Mouse (Mus musculus) megakaryocyte-erythroid progenitor cell, adult 5-6 weeks (primary cell): Measurements from ENCODE around the gene Sema4b. TPM values are rescaled to one million over a fixed set of nuclear protein-coding genes. Genes with fewer than 3 reads are reported as not detected.

Experiments
- ATAC-seq: replicated peaks from 2 replicates; pipeline ENCODE4 v1.8.0; 2016; ENCODE audit warnings: mild to moderate bottlenecking, inconsistent platforms; ENCODE audit not compliant: severe bottlenecking, poor library complexity, low FRiP score, low TSS enrichment
- total RNA-seq, 2 experiments: library from RNA; stranded (forward) in 1 of 2; stranded (reverse) in 1 of 2; fragments of 200-1000, 215-1000 nt in 1 of 2; fragments of >200 nt in 1 of 2; fragmentation: Nextera tagmentation in 1 of 2; gene quantifications; 2 replicates each; pipeline ENCODE4 v1.2.3; 2014 to 2017

Gene Sema4b
- total RNA-seq, 2 experiments from 2014 or later, result 3.4 to 8.3 TPM

- no peak for ATAC-seq
Measured at GRCm38 (mm10) chr7:80246859-80247258, 60.2 kb downstream of the Sema4b start.

- no peak for ATAC-seq
Measured at GRCm38 (mm10) chr7:80252437-80252836, 65.8 kb downstream of the Sema4b start.

GRCm38 (mm10) chr7:80252886-80253285 is 66.2 kb downstream of the Sema4b start:
- peak; percentile 57 for ATAC-seq

GRCm38 (mm10) chr7:80255981-80256380 is 69.3 kb downstream of the Sema4b start:
- ATAC-seq, result no peak

GRCm38 (mm10) chr7:80257706-80258105 is 71.1 kb downstream of the Sema4b start:
- ATAC-seq, result no peak

- ATAC-seq, result peak; percentile 79
Measured at GRCm38 (mm10) chr7:80260625-80261371, 74.2 kb downstream of the Sema4b start, which contains the start of gene Ngrn. Gene Ngrn (plus strand): TSS chr7:80261215.

GRCm38 (mm10) chr7:80261372-80261990 is 74.8 kb downstream of the Sema4b start:
- peak; percentile 53 for ATAC-seq

- ATAC-seq, result no peak
Measured at GRCm38 (mm10) chr7:80264606-80265005, 78.0 kb downstream of the Sema4b start.

GRCm38 (mm10) chr7:80267764-80268163 is 81.1 kb downstream of the Sema4b start:
- ATAC-seq, result no peak

GRCm38 (mm10) chr7:80268897-80269750 is 82.5 kb downstream of the Sema4b start, which contains the start of gene Vps33b:
Gene Vps33b (plus strand): TSS chr7:80269649.
- peak; percentile 94 for ATAC-seq

GRCm38 (mm10) chr7:80269751-80270255 is 83.2 kb downstream of the Sema4b start:
- peak; percentile 49 for ATAC-seq

GRCm38 (mm10) chr7:80273456-80273855 is 86.8 kb downstream of the Sema4b start:
- no peak for ATAC-seq

Other genes starting within 250 kb of the Sema4b start
- 7.1 and 9.0 TPM in 2 replicates for gene Zfp710, start 162.0 kb upstream of the Sema4b start, total RNA-seq (2014; fragmentation: Nextera tagmentation)
- gene Zfp710, start 162.0 kb upstream of the Sema4b start, total RNA-seq (2017), result 6.2 and 10.3 TPM in 2 replicates
- gene Idh2, start 71.4 kb upstream of the Sema4b start, total RNA-seq (2014; fragmentation: Nextera tagmentation), result 80.7 and 102 TPM in 2 replicates
- 117 and 132 TPM in 2 replicates for gene Idh2, start 71.4 kb upstream of the Sema4b start, total RNA-seq (2017)
- gene Cib1, start 46.0 kb downstream of the Sema4b start, total RNA-seq (2014; fragmentation: Nextera tagmentation), result 65.7 and 67.1 TPM in 2 replicates
- 28.8 and 42.4 TPM in 2 replicates for gene Cib1, start 46.0 kb downstream of the Sema4b start, total RNA-seq (2017)
- 8.2 and 9.7 TPM in 2 replicates for gene Gdpgp1, start 46.0 kb downstream of the Sema4b start, total RNA-seq (2014; fragmentation: Nextera tagmentation)
- 2.7 and 4.7 TPM in 2 replicates for gene Gdpgp1, start 46.0 kb downstream of the Sema4b start, total RNA-seq (2017)
- not detected in 2 replicates for gene Ttll13, start 59.5 kb downstream of the Sema4b start, total RNA-seq (2014; fragmentation: Nextera tagmentation)
- gene Ttll13, start 59.5 kb downstream of the Sema4b start, total RNA-seq (2017), result 0.11 and 1.9 TPM in 2 replicates
- 24.4 and 37.7 TPM in 2 replicates for gene Ngrn, start 74.4 kb downstream of the Sema4b start, total RNA-seq (2014; fragmentation: Nextera tagmentation)
- gene Ngrn, start 74.4 kb downstream of the Sema4b start, total RNA-seq (2017), result 18.8 and 25.7 TPM in 2 replicates
- gene Vps33b, start 82.8 kb downstream of the Sema4b start, total RNA-seq (2014; fragmentation: Nextera tagmentation), result 33.6 and 37.9 TPM in 2 replicates
- gene Vps33b, start 82.8 kb downstream of the Sema4b start, total RNA-seq (2017), result 43.4 and 54.7 TPM in 2 replicates
- gene Prc1, start 107.6 kb downstream of the Sema4b start, total RNA-seq (2014; fragmentation: Nextera tagmentation), result 75.1 and 96.7 TPM in 2 replicates
- gene Prc1, start 107.6 kb downstream of the Sema4b start, total RNA-seq (2017), result 135 and 138 TPM in 2 replicates
- gene Rccd1, start 137.6 kb downstream of the Sema4b start, total RNA-seq (2014; fragmentation: Nextera tagmentation), result 22.7 and 26.3 TPM in 2 replicates
- gene Rccd1, start 137.6 kb downstream of the Sema4b start, total RNA-seq (2017), result 20.4 and 25.0 TPM in 2 replicates
- gene Unc45a, start 154.2 kb downstream of the Sema4b start, total RNA-seq (2014; fragmentation: Nextera tagmentation), result 11.2 and 24.2 TPM in 2 replicates
- gene Unc45a, start 154.2 kb downstream of the Sema4b start, total RNA-seq (2017), result 20.1 and 23.2 TPM in 2 replicates
- 13.2 and 17.8 TPM in 2 replicates for gene Hddc3, start 156.3 kb downstream of the Sema4b start, total RNA-seq (2014; fragmentation: Nextera tagmentation)
- gene Hddc3, start 156.3 kb downstream of the Sema4b start, total RNA-seq (2017), result 10.9 and 40.6 TPM in 2 replicates
- 20.3 and 33.2 TPM in 2 replicates for gene Man2a2, start 184.5 kb downstream of the Sema4b start, total RNA-seq (2014; fragmentation: Nextera tagmentation)
- gene Man2a2, start 184.5 kb downstream of the Sema4b start, total RNA-seq (2017), result 10.8 and 19.4 TPM in 2 replicates
- 12.5 and 23.2 TPM in 2 replicates for gene Fes, start 201.1 kb downstream of the Sema4b start, total RNA-seq (2014; fragmentation: Nextera tagmentation)
- 1.8 and 17.9 TPM in 2 replicates for gene Fes, start 201.1 kb downstream of the Sema4b start, total RNA-seq (2017)
- 24.9 and 31.5 TPM in 2 replicates for gene Furin, start 218.6 kb downstream of the Sema4b start, total RNA-seq (2014; fragmentation: Nextera tagmentation)
- gene Furin, start 218.6 kb downstream of the Sema4b start, total RNA-seq (2017), result 8.2 and 10.0 TPM in 2 replicates